Mouse (Mus musculus) liver, embryonic 14 days (tissue): ENCODE results near the gene Col20a1. TPM values are rescaled to one million over a fixed set of nuclear protein-coding genes. Genes with fewer than 3 reads are reported as not detected.

Source experiments
- polyA plus RNA-seq: library from polyadenylated mRNA; depleted of rRNA; stranded (reverse); fragments of >200 nt; gene quantifications from 2 replicates; pipeline ENCODE4 v1.2.3, GENCODE M21; 2012; rRNA removed

Gene Col20a1
- 0.10 TPM in 2 replicates for polyA plus RNA-seq

DNA sequence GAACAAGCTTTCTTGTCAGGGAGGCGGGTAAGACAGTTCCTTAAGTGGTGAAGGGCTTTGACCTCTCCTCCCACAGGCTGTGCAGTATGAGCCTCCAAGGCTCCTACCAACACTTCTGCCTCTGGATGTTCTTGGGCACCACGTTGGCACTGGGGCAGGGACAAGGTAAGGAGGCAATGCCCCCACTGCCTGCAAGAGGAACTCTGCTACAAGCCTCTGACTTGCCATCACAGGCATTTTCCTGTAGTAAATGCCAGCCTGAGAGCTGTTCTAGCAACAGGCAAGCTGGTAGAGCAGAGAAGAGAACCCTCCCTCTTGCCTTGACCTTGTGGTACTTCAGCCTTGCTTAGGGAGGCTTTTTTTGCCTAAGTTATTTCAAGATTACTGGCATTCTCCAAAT is at the start of gene Col20a1:
Gene Col20a1 (plus strand): TSS at position 87 of the 400 bp plus-strand sequence.

GRCm38 (mm10) chr2:180954061-180955047 is 32.0 kb upstream of the Col20a1 start, which contains the start of gene Nkain4:
Gene Nkain4 (minus strand): TSS chr2:180954699.

GRCm38 (mm10) chr2:180967010-180967763 is 19.1 kb upstream of the Col20a1 start, which contains the start of gene Arfgap1:
Gene Arfgap1 (plus strand): TSS chr2:180967225.

GRCm38 (mm10) chr2:181043437-181043836 is 57.1 kb downstream of the Col20a1 start, which contains the start of gene Chrna4:
Gene Chrna4 (minus strand): TSS chr2:181043546.

Other genes with a start within 250 kb of the Col20a1 start
- not detected in 2 replicates for gene Bhlhe23, start 209.6 kb upstream of the Col20a1 start, polyA plus RNA-seq
- gene Ythdf1, start 65.6 kb upstream of the Col20a1 start, polyA plus RNA-seq: 15.9 and 21.3 TPM in 2 replicates
- not detected in 2 replicates for gene Birc7, start 57.5 kb upstream of the Col20a1 start, polyA plus RNA-seq
- 0.67 and 1.0 TPM in 2 replicates for gene Nkain4, start 31.8 kb upstream of the Col20a1 start, polyA plus RNA-seq
- gene Arfgap1, start 19.3 kb upstream of the Col20a1 start, polyA plus RNA-seq: 20.8 TPM in 2 replicates
- gene Chrna4, start 57.0 kb downstream of the Col20a1 start, polyA plus RNA-seq: 0.53 and 0.70 TPM in 2 replicates
- gene Kcnq2, start 148.8 kb downstream of the Col20a1 start, polyA plus RNA-seq: 0.06 and 0.07 TPM in 2 replicates
- not detected in 2 replicates for gene Eef1a2, start 170.5 kb downstream of the Col20a1 start, polyA plus RNA-seq
- 38.4 and 42.6 TPM in 2 replicates for gene Ppdpf, start 200.7 kb downstream of the Col20a1 start, polyA plus RNA-seq
- 0.03 and 0.05 TPM in 2 replicates for gene Ptk6, start 216.3 kb downstream of the Col20a1 start, polyA plus RNA-seq
- gene Srms, start 226.7 kb downstream of the Col20a1 start, polyA plus RNA-seq: 0.17 and 0.19 TPM in 2 replicates
- 0.16 TPM in 2 replicates for gene Fndc11, start 233.5 kb downstream of the Col20a1 start, polyA plus RNA-seq